In genomic region chr17:10508088-10508487, GRCm38 (mm10) we compare ENCODE assay signal across 20 mouse cellular contexts.
DNase-seq lines count a peak whose midpoint lies in the region; ATAC-seq and TF ChIP-seq lines count a peak whose summit lies in the region.
"Had no signal": no experiment of that assay in that cellular context is flagged by ENCODE, and none has a peak within 500 bp of the region (broad histone marks: within the 10 kb centered on the region; RNA-seq: fewer than 3 reads in every experiment).

No protein-coding gene starts in this region.

- no peaks in the 10 kb centered on the region for H3K27me3 ChIP-seq in forebrain, embryonic 12.5 days
- 0 out of 2 replicates have a peak, but pooled peaks cover 3% of the 10 kb centered on the region for H3K27me3 ChIP-seq in forebrain, embryonic 10.5 days (ENCODE audit: poor library complexity, severe bottlenecking)
- H3K27me3 ChIP-seq in liver, adult 2 months (ENCODE audit: control insufficient read depth, insufficient read depth, low read length): no peaks in the 10 kb centered on the region
- no peaks in the 10 kb centered on the region for H3K27me3 ChIP-seq in liver, embryonic 12.5 days (replicated peaks)
- no peaks in the 10 kb centered on the region for H3K27me3 ChIP-seq in forebrain, embryonic 16.5 days (replicated peaks; ENCODE audit: control insufficient read depth, insufficient read depth, low read length)
- no peaks in the 10 kb centered on the region for H3K27me3 ChIP-seq in neural tube, embryonic 15.5 days (replicated peaks)
- H3K27me3 ChIP-seq: heart, embryonic 12.5 days; intestine, embryonic 15.5 days; limb, embryonic 13.5 days; liver, embryonic 15.5 days; neural tube, embryonic 12.5 days; stomach, embryonic 15.5 days had no signal

- no peak overlapping the region for H3K27ac ChIP-seq in forebrain, embryonic 12.5 days
- H3K27ac ChIP-seq in forebrain, embryonic 10.5 days: no peak overlapping the region
- H3K27ac ChIP-seq in liver, adult 2 months (replicated peaks; ENCODE audit: insufficient read depth, low read depth, low read length): no peak overlapping the region
- H3K27ac ChIP-seq in liver, embryonic 12.5 days: no peak overlapping the region
- H3K27ac ChIP-seq in forebrain, embryonic 16.5 days (ENCODE audit: low read length): no peak overlapping the region; the same call in 1 of the 2 replicates
- peak overlapping the region; percentile 74 for H3K27ac ChIP-seq in neural tube, embryonic 15.5 days (replicated peaks)
- H3K27ac ChIP-seq: intestine, embryonic 15.5 days; limb, embryonic 13.5 days; liver, embryonic 15.5 days; neural tube, embryonic 12.5 days; stomach, embryonic 15.5 days had no signal

- peaks cover 12% of the 10 kb centered on the region for H3K4me1 ChIP-seq in forebrain, embryonic 12.5 days
- peaks cover 21% of the 10 kb centered on the region for H3K4me1 ChIP-seq in forebrain, embryonic 10.5 days
- no peaks in the 10 kb centered on the region for H3K4me1 ChIP-seq in liver, adult 2 months (ENCODE audit: control insufficient read depth, insufficient read depth, low read length)
- H3K4me1 ChIP-seq in liver, embryonic 12.5 days: no peaks in the 10 kb centered on the region
- peaks cover 15% of the 10 kb centered on the region for H3K4me1 ChIP-seq in forebrain, embryonic 16.5 days (replicated peaks; ENCODE audit: control insufficient read depth, insufficient read depth, low read length)
- H3K4me1 ChIP-seq in neural tube, embryonic 15.5 days: peaks cover 14% of the 10 kb centered on the region
- H3K4me1 ChIP-seq: intestine, embryonic 15.5 days; liver, embryonic 15.5 days; neural tube, embryonic 12.5 days; stomach, embryonic 15.5 days had no signal

- no peak for TF ChIP-seq CTCF in liver, adult 2 months (IDR thresholded peaks at IDR 0.05; ENCODE audit: low read depth, low read length)

- ATAC-seq in forebrain, embryonic 12.5 days (ENCODE audit: low FRiP score): no peak
- ATAC-seq in liver, embryonic 12.5 days: no peak
- ATAC-seq in forebrain, embryonic 16.5 days: peak; percentile 13; the same call in 1 of the 2 replicates
- ATAC-seq in neural tube, embryonic 15.5 days (ENCODE audit: low FRiP score): no peak
- ATAC-seq: intestine, embryonic 15.5 days had no signal

- no peaks in the 10 kb centered on the region for H3K79me2 ChIP-seq in liver, adult 2 months (ENCODE audit: control insufficient read depth, insufficient read depth, low read length)

- no peaks in the 10 kb centered on the region for H3K36me3 ChIP-seq in forebrain, embryonic 12.5 days (replicated peaks)
- H3K36me3 ChIP-seq in forebrain, embryonic 10.5 days (replicated peaks): no peaks in the 10 kb centered on the region
- no peaks in the 10 kb centered on the region for H3K36me3 ChIP-seq in liver, adult 2 months (ENCODE audit: control insufficient read depth, insufficient read depth, low read length)
- H3K36me3 ChIP-seq in liver, embryonic 12.5 days: no peaks in the 10 kb centered on the region
- no peaks in the 10 kb centered on the region for H3K36me3 ChIP-seq in forebrain, embryonic 16.5 days (ENCODE audit: control insufficient read depth, insufficient read depth)
- H3K36me3 ChIP-seq in neural tube, embryonic 15.5 days: no peaks in the 10 kb centered on the region
- H3K36me3 ChIP-seq: G1E; heart, embryonic 12.5 days; intestine, embryonic 15.5 days; limb, embryonic 13.5 days; liver, embryonic 15.5 days; neural tube, embryonic 12.5 days; stomach, embryonic 15.5 days had no signal

- DNase-seq in forebrain, embryonic 10.5 days (ENCODE audit: extremely low spot score, low spot score): no peak
- DNase-seq in liver, adult 2 months (ENCODE audit: extremely low read depth, low read depth, low spot score): peak; percentile 39
- no peak for DNase-seq in lung, postnatal 4 days
- DNase-seq in adrenal gland, postnatal 25 days: no peak
- DNase-seq: adrenal gland, postnatal 36 days; heart, postnatal 14 days; kidney, adult 9 months; kidney, postnatal 4 days; thymus, adult 18-20 months had no signal

- WGBS in forebrain, embryonic 12.5 days: 55% methylated on average over 2 of the region's 2 CpGs
- WGBS in forebrain, embryonic 10.5 days: 64% methylated on average over 2 of the region's 2 CpGs
- 81% methylated on average over 2 of the region's 2 CpGs for WGBS in liver, adult 2 months
- WGBS in liver, embryonic 12.5 days (ENCODE audit: insufficient replicate concordance): 62% methylated on average over 2 of the region's 2 CpGs
- WGBS in forebrain, embryonic 16.5 days: 38% methylated on average over 2 of the region's 2 CpGs
- WGBS in neural tube, embryonic 15.5 days: 68% methylated on average over 2 of the region's 2 CpGs

- H3K4me3 ChIP-seq in forebrain, embryonic 12.5 days (replicated peaks): no peak overlapping the region
- no peak overlapping the region for H3K4me3 ChIP-seq in forebrain, embryonic 10.5 days
- H3K4me3 ChIP-seq in liver, adult 2 months (ENCODE audit: insufficient read depth, low read depth, low read length): no peak overlapping the region
- no peak overlapping the region for H3K4me3 ChIP-seq in liver, embryonic 12.5 days
- no peak overlapping the region for H3K4me3 ChIP-seq in forebrain, embryonic 16.5 days (replicated peaks; ENCODE audit: low read length)
- H3K4me3 ChIP-seq in neural tube, embryonic 15.5 days (replicated peaks): no peak overlapping the region
- H3K4me3 ChIP-seq: heart, embryonic 12.5 days; intestine, embryonic 15.5 days; limb, embryonic 13.5 days; liver, embryonic 15.5 days; neural tube, embryonic 12.5 days; stomach, embryonic 15.5 days had no signal

- H3K4me2 ChIP-seq in forebrain, embryonic 12.5 days: peak overlapping the region; percentile 15; the same call in 1 of the 2 replicates
- no peak overlapping the region for H3K4me2 ChIP-seq in liver, embryonic 12.5 days
- H3K4me2 ChIP-seq in forebrain, embryonic 16.5 days (ENCODE audit: low read length): 0 out of 2 replicates have a peak overlapping the region, but pooled peaks have one; percentile 44
- no peak overlapping the region for H3K4me2 ChIP-seq in neural tube, embryonic 15.5 days
- H3K4me2 ChIP-seq: heart, embryonic 12.5 days; intestine, embryonic 15.5 days; limb, embryonic 13.5 days; liver, embryonic 15.5 days; neural tube, embryonic 12.5 days; stomach, embryonic 15.5 days had no signal

- no peaks in the 10 kb centered on the region for H3K9me3 ChIP-seq in forebrain, embryonic 12.5 days
- H3K9me3 ChIP-seq in forebrain, embryonic 10.5 days: no peaks in the 10 kb centered on the region
- no peaks in the 10 kb centered on the region for H3K9me3 ChIP-seq in liver, embryonic 12.5 days (replicated peaks)
- H3K9me3 ChIP-seq in forebrain, embryonic 16.5 days (ENCODE audit: control insufficient read depth, low read length): no peaks in the 10 kb centered on the region
- H3K9me3 ChIP-seq in neural tube, embryonic 15.5 days (replicated peaks): no peaks in the 10 kb centered on the region
- H3K9me3 ChIP-seq: G1E; heart, embryonic 12.5 days; intestine, embryonic 15.5 days; limb, embryonic 13.5 days; liver, embryonic 15.5 days; neural tube, embryonic 12.5 days; stomach, embryonic 15.5 days had no signal

- no peak overlapping the region for H3K9ac ChIP-seq in forebrain, embryonic 12.5 days
- no peak overlapping the region for H3K9ac ChIP-seq in liver, adult 2 months (ENCODE audit: low read depth, low read length)
- H3K9ac ChIP-seq in liver, embryonic 12.5 days: no peak overlapping the region
- no peak overlapping the region for H3K9ac ChIP-seq in forebrain, embryonic 16.5 days (replicated peaks; ENCODE audit: low read depth, low read length)
- H3K9ac ChIP-seq in neural tube, embryonic 15.5 days (replicated peaks): no peak overlapping the region
- H3K9ac ChIP-seq: heart, embryonic 12.5 days; intestine, embryonic 15.5 days; limb, embryonic 13.5 days; liver, embryonic 15.5 days; neural tube, embryonic 12.5 days; stomach, embryonic 15.5 days had no signal

- no peak for TF ChIP-seq POLR2A in liver, adult 2 months (IDR thresholded peaks at IDR 0.05; ENCODE audit: extremely low read depth, insufficient read depth, low read length)

Comparison
In these comparisons a context has a peak if more than half of its experiments do, and no peak if none do; other contexts are left out.
1. H3K4me2 ChIP-seq: peak in forebrain, embryonic 12.5 days (single experiment) and forebrain, embryonic 16.5 days (single experiment); none in liver, embryonic 12.5 days (single experiment) and neural tube, embryonic 15.5 days (single experiment).